Mouse (Mus musculus): ENCODE results near the gene Trmt61a. TPM values are rescaled to one million over a fixed set of nuclear protein-coding genes. Genes with fewer than 3 reads are reported as not detected.
"Not testable (repeated sequence)": the region's sequence is repeated elsewhere in the genome, so short reads cannot be mapped to it uniquely, and the experiment has no call there.

The Trmt61a gene
- polyA plus RNA-seq, 1 experiment from 2014 or later: 5.7 TPM

DNA sequence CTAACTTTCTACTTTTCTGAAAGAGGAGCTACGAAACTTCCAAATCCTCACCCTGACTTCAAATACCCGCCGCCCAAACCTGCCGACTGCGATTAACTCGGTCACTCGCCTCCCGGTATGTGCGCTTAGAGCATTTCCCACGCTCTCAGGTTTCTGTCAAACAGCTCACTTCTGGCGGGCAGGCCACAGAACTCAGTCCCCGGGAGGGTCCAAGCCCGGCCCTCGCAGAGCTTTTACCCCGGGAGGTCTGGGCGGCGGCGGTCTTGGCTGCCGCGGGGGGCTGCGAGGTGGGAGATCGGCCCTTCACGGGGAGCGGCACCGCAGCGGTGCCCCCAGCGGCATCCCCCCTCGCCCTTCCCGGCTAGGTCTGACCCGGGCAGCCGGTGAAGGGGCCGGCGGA is 34.6 kb downstream of the Trmt61a start:
- peak overlapping the region; percentile 92 for H3K9ac ChIP-seq (replicated peaks)
- no peaks in the 10 kb centered on the region for H3K9me3 ChIP-seq (ENCODE audit: low read length)
- TF ChIP-seq CTCF (IDR thresholded peaks at IDR 0.05; ENCODE audit: low read depth) (no peak), EP300 (IDR thresholded peaks at IDR 0.05; ENCODE audit: low read depth) (no peak)
- H3K27me3 ChIP-seq (ENCODE audit: insufficient read depth, low read length): no peaks in the 10 kb centered on the region
- DNase-seq (peak; percentile 33), ATAC-seq (peak; percentile 20)
- peak overlapping the region; percentile 92 for H3K4me3 ChIP-seq (ENCODE audit: low read depth, low read length)
- peaks cover 14% of the 10 kb centered on the region for H3K4me1 ChIP-seq (ENCODE audit: insufficient read depth)
- H3K27ac ChIP-seq (ENCODE audit: low read depth): peak overlapping the region; percentile 64
- H3K36me3 ChIP-seq (replicated peaks; ENCODE audit: insufficient read depth, low read length): peaks cover 27% of the 10 kb centered on the region
- WGBS (ENCODE audit: insufficient replicate concordance): under 1% methylated on average over 28 of the region's 33 CpGs
- peak overlapping the region; percentile 93 for H3K4me2 ChIP-seq (ENCODE audit: low read depth, low read length)

DNA sequence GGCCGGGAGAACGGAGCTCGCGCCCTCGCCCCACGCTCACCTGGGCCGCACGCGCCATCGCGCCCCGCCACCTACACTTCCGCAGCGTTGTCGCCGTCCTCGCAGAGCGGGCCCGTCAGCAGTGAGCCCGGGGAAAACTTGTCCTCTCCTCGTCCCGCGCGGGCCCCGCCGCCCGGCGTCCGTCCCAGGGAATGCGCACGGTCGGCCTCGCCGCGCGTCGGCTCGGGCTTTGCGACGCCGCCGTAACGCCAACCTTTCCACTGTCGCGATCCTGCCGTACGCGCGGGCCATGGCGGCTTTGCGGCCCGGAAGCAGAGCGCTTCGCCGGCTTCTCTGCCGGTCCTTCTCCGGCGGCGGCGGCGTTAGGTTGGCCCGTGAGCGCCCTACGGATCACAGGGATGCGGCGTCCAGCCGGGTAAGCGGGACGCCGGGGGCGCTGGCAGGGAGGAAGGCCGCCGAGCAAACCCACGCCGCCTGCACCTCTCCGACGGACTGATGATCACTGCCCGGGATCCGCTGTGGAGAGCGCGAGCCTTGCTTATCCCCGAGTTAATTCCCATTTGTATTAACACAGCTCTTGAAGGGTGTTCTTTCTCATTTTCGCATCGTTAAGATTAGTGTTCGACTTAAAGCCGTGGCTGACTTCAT is 35.2 kb downstream of the Trmt61a start, which contains the start of the genes Bag5 and Apopt1:
Bag5 (minus strand) TSS at position 254 of the 648 bp plus-strand sequence.
Apopt1 (plus strand) TSS at position 258 of the 648 bp plus-strand sequence.
- DNase-seq: peak; percentile 94
- Histone ChIP-seq H3K4me2 (ENCODE audit: low read depth, low read length) (peak within 1 kb of the TSS; percentile 93), H3K36me3 (replicated peaks; ENCODE audit: insufficient read depth, low read length) (peaks cover 27% of the 10 kb centered on the region), H3K9ac (replicated peaks) (peak within 1 kb of the TSS; percentile 92), H3K4me3 (ENCODE audit: low read depth, low read length) (peak within 1 kb of the TSS; percentile 92), H3K27ac (ENCODE audit: low read depth) (peak within 1 kb of the TSS; percentile 64), H3K9me3 (ENCODE audit: low read length) (no peaks in the 10 kb centered on the region), H3K4me1 (ENCODE audit: insufficient read depth) (peaks cover 14% of the 10 kb centered on the region), H3K27me3 (ENCODE audit: insufficient read depth, low read length) (no peaks in the 10 kb centered on the region)
- TF ChIP-seq CTCF (IDR thresholded peaks at IDR 0.05; ENCODE audit: low read depth): peak; percentile 33; the same call in 1 of the 2 replicates
- TF ChIP-seq EP300 (IDR thresholded peaks at IDR 0.05; ENCODE audit: low read depth): no peak
- WGBS (ENCODE audit: insufficient replicate concordance): 1% methylated on average over 56 of the region's 86 CpGs
- ATAC-seq: peak; percentile 96

DNA sequence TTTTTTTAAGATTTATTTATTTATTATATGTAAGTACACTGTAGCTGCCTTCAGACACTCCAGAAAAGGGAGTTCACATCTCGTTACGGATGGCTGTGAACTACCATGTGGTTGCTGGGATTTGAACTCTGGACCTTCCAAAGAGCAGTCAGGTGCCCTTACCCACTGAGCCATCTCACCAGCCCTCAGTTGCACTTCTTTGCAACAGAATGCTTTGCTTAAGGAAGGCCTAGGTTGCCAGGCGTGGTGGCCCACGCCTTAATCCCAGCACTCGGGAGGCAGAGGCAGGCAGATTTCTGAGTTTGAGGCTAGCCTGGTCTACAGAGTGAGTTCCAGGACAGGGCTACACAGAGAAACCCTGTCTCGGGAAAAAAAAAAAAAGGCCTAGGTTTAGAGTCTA is 36.0 kb downstream of the Trmt61a start:
- Histone ChIP-seq H3K4me3 (ENCODE audit: low read depth, low read length) (peak overlapping the region; percentile 92), H3K4me2 (ENCODE audit: low read depth, low read length) (peak overlapping the region; percentile 93), H3K36me3 (replicated peaks; ENCODE audit: insufficient read depth, low read length) (peaks cover 24% of the 10 kb centered on the region), H3K4me1 (ENCODE audit: insufficient read depth) (peaks cover 14% of the 10 kb centered on the region)
- not testable (repeated sequence) for ATAC-seq; H3K9ac ChIP-seq (replicated peaks); DNase-seq; H3K27ac ChIP-seq (ENCODE audit: low read depth); H3K9me3 ChIP-seq (ENCODE audit: low read length); H3K27me3 ChIP-seq (ENCODE audit: insufficient read depth, low read length)
- WGBS (ENCODE audit: insufficient replicate concordance): 65% methylated on average over 6 of the region's 6 CpGs

DNA sequence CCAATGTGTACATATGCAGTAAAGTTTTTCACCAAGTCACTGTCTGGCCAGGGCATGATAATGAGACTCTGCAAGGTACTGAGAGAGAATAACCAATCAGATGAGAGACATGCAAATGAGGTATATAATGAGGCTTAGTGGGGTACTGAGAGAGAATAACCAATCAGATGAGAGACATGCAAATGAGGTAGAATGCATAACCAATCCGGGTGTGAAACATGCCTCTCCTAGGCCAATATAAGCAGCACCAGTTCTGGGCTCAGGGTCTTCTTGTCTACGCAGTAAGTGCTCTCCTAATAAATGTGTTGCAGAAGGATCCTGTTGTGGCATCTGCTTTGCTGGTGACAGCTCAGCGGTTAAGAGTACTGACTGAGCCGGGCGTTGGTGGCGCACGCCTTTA is 38.6 kb downstream of the Trmt61a start:
- Histone ChIP-seq H3K27me3 (ENCODE audit: insufficient read depth, low read length) (no peaks in the 10 kb centered on the region), H3K4me1 (ENCODE audit: insufficient read depth) (peaks cover 13% of the 10 kb centered on the region), H3K36me3 (replicated peaks; ENCODE audit: insufficient read depth, low read length) (no peaks in the 10 kb centered on the region), H3K4me2 (ENCODE audit: low read depth, low read length) (no peak overlapping the region), H3K9me3 (ENCODE audit: low read length) (no peaks in the 10 kb centered on the region), H3K4me3 (ENCODE audit: low read depth, low read length) (no peak overlapping the region), H3K9ac (replicated peaks) (no peak overlapping the region), H3K27ac (ENCODE audit: low read depth) (no peak overlapping the region)
- no peak for TF ChIP-seq EP300 (IDR thresholded peaks at IDR 0.05; ENCODE audit: low read depth)
- no peak for TF ChIP-seq CTCF (IDR thresholded peaks at IDR 0.05; ENCODE audit: low read depth)
- ATAC-seq (no peak), DNase-seq (no peak)
- 94% methylated on average over 7 of the region's 7 CpGs for WGBS (ENCODE audit: insufficient replicate concordance)

DNA sequence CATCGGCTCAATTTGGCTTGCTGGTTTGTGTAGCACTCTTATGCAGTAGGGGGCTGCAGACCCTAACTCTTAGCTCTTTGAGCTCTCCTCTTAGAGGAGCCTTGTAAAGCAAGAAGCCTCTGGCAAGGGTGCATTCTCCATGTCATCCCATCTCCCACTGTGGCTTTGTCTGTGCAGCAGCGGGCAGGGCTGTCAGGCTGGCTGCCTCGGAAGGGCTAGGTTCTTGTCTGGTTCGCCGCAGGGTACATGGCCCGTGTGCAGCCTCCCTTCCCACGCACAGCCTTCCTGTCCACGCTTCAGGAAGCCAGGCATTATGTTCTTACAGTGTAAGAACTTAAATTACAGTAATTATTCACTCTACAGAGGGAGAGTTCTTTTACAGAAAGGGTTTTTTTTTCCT is 40.8 kb downstream of the Trmt61a start:
- peaks cover 3% of the 10 kb centered on the region for H3K36me3 ChIP-seq (replicated peaks; ENCODE audit: insufficient read depth, low read length)
- H3K9ac ChIP-seq (replicated peaks): no peak overlapping the region
- H3K4me1 ChIP-seq (ENCODE audit: insufficient read depth): peaks cover 3% of the 10 kb centered on the region; the same call in 1 of the 2 replicates
- WGBS (ENCODE audit: insufficient replicate concordance): 76% methylated on average over 8 of the region's 8 CpGs
- no peaks in the 10 kb centered on the region for H3K27me3 ChIP-seq (ENCODE audit: insufficient read depth, low read length)
- H3K9me3 ChIP-seq (ENCODE audit: low read length): no peaks in the 10 kb centered on the region
- no peak overlapping the region for H3K4me3 ChIP-seq (ENCODE audit: low read depth, low read length)
- DNase-seq: no peak
- TF ChIP-seq CTCF (IDR thresholded peaks at IDR 0.05; ENCODE audit: low read depth) (no peak), EP300 (IDR thresholded peaks at IDR 0.05; ENCODE audit: low read depth) (no peak)
- H3K27ac ChIP-seq (ENCODE audit: low read depth): no peak overlapping the region
- no peak overlapping the region for H3K4me2 ChIP-seq (ENCODE audit: low read depth, low read length)
- ATAC-seq: no peak

DNA sequence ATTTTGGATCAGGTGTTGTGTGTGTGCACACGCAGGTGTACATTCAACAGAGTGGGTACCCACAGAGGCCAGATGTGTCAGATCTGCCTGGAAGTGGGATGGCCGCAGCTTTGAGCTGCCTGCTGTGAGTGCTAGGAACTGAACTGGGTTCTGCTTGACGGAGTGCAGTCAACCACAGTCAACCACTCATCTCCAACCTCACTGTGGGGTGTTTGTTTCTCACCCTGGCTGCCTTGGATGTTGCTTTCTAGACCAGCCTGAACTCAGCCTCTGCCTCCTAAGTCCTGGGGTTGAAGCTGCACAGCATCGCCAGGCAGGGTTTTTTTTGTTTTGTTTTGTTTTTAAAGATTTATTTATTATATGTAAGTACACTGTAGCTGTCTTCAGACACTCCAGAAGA is 42.3 kb downstream of the Trmt61a start:
- H3K4me3 ChIP-seq (ENCODE audit: low read depth, low read length): no peak overlapping the region
- peaks cover 5% of the 10 kb centered on the region for H3K36me3 ChIP-seq (replicated peaks; ENCODE audit: insufficient read depth, low read length)
- TF ChIP-seq EP300 (IDR thresholded peaks at IDR 0.05; ENCODE audit: low read depth) (no peak), CTCF (IDR thresholded peaks at IDR 0.05; ENCODE audit: low read depth) (no peak)
- no peaks in the 10 kb centered on the region for H3K27me3 ChIP-seq (ENCODE audit: insufficient read depth, low read length)
- no peaks in the 10 kb centered on the region for H3K4me1 ChIP-seq (ENCODE audit: insufficient read depth)
- H3K9ac ChIP-seq (replicated peaks): no peak overlapping the region
- no peaks in the 10 kb centered on the region for H3K9me3 ChIP-seq (ENCODE audit: low read length)
- 88% methylated on average over 4 of the region's 4 CpGs for WGBS (ENCODE audit: insufficient replicate concordance)
- H3K4me2 ChIP-seq (ENCODE audit: low read depth, low read length): no peak overlapping the region
- DNase-seq (no peak), ATAC-seq (no peak)
- H3K27ac ChIP-seq (ENCODE audit: low read depth): no peak overlapping the region

Measured in liver, postnatal 0 days (tissue).